21 mouse cellular contexts compared by ENCODE assay signal in the genomic region with DNA sequence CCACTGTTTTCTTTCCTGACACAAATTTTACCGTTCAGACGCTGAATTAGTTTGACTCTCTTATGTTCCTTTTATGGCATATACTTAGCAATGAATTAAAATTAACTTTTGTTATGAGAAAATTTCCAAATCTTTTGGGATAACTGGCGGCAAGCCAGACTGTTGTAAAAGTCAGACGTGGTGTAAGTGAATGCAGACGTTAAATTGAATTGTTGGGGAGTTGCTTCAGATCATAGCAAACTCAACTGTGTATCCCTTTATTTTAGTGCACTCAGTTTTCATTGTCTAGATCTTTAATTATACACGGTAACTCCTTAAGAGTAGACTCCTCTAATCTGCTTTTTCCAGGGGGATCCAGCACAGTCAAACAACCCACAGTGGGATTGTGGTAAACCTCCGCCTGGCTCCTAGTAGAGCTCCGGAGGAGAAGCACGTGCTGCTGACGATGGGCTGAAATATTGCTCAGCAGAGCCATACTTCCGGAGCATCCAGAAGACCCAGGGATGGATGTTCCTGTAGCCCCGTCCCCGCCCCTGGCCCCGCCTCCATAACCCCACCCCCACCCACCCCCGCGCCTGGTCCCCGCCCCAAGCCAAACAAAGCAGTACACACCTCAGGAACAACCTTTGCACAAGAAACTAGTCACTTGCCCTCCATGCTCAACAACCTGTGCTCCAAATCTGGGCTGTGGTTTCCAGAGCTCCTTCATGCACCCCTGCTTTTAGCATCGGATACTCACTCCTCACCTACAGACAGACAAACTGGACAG.
DNase-seq lines count a peak whose midpoint lies in the region; ATAC-seq lines count a peak whose summit lies in the region.
"Had no signal": no experiment of that assay in that cellular context is flagged by ENCODE, and none has a peak within 500 bp of the region (broad histone marks: within the 10 kb centered on the region; RNA-seq: fewer than 3 reads in every experiment).

No protein-coding gene starts in this region.

- no peak overlapping the region; the same call in 1 of the 2 replicates for H3K27ac ChIP-seq in embryonic facial prominence, embryonic 13.5 days
- H3K27ac ChIP-seq in embryonic facial prominence, embryonic 10.5 days (replicated peaks) = no peak overlapping the region
- no peak overlapping the region for H3K27ac ChIP-seq in limb, embryonic 13.5 days
- no peak overlapping the region for H3K27ac ChIP-seq in limb, embryonic 10.5 days
- no peak overlapping the region for H3K27ac ChIP-seq in brown adipose tissue, adult 24 weeks (replicated peaks; ENCODE audit: low read depth, low read length)
- H3K27ac ChIP-seq in neural tube, embryonic 15.5 days (replicated peaks) = no peak overlapping the region
- H3K27ac ChIP-seq in midbrain, embryonic 13.5 days = no peak overlapping the region
- H3K27ac ChIP-seq: hindbrain, embryonic 13.5 days; midbrain, embryonic 15.5 days had no signal

- 56% methylated on average over 18 of the region's 18 CpGs for WGBS in embryonic facial prominence, embryonic 13.5 days
- WGBS in embryonic facial prominence, embryonic 10.5 days = 85% methylated on average over 18 of the region's 18 CpGs
- 46% methylated on average over 15 of the region's 18 CpGs for WGBS in limb, embryonic 13.5 days
- WGBS in limb, embryonic 10.5 days = 83% methylated on average over 18 of the region's 18 CpGs
- 69% methylated on average over 18 of the region's 18 CpGs for WGBS in neural tube, embryonic 15.5 days
- 83% methylated on average over 18 of the region's 18 CpGs for WGBS in midbrain, embryonic 13.5 days

- no peak for DNase-seq in embryonic facial prominence, embryonic 10.5 days (ENCODE audit: low spot score)
- DNase-seq in limb, embryonic 10.5 days (ENCODE audit: low spot score) = no peak
- DNase-seq in embryo, embryonic 11 days = no peak
- DNase-seq: adrenal gland, adult 8-10 months; cerebellum, adult 11 months; cerebellum, postnatal 14 days; gastrocnemius, postnatal 10 days; heart, postnatal 14 days; lung, adult 18-20 months; right cerebral cortex, adult 18-20 months; spleen, adult 18-20 months; thymus, postnatal 25 days had no signal

- H3K4me1 ChIP-seq in embryonic facial prominence, embryonic 13.5 days = peaks cover 20% of the 10 kb centered on the region
- peaks cover 7% of the 10 kb centered on the region for H3K4me1 ChIP-seq in embryonic facial prominence, embryonic 10.5 days
- H3K4me1 ChIP-seq in limb, embryonic 13.5 days = peaks cover 23% of the 10 kb centered on the region
- H3K4me1 ChIP-seq in limb, embryonic 10.5 days = peaks cover 3% of the 10 kb centered on the region
- H3K4me1 ChIP-seq in brown adipose tissue, adult 24 weeks (ENCODE audit: control insufficient read depth, insufficient read depth, insufficient read length, low read length) = peaks cover 3% of the 10 kb centered on the region; the same call in 1 of the 2 replicates
- H3K4me1 ChIP-seq in neural tube, embryonic 15.5 days = peaks cover 11% of the 10 kb centered on the region
- H3K4me1 ChIP-seq in midbrain, embryonic 13.5 days (replicated peaks) = no peaks in the 10 kb centered on the region
- H3K4me1 ChIP-seq: midbrain, embryonic 15.5 days had no signal

- no peak overlapping the region for H3K4me3 ChIP-seq in embryonic facial prominence, embryonic 13.5 days
- no peak overlapping the region for H3K4me3 ChIP-seq in embryonic facial prominence, embryonic 10.5 days
- no peak overlapping the region for H3K4me3 ChIP-seq in limb, embryonic 13.5 days
- H3K4me3 ChIP-seq in limb, embryonic 10.5 days = no peak overlapping the region
- 0 out of 2 replicates have a peak overlapping the region, but pooled peaks have one; percentile 11 for H3K4me3 ChIP-seq in brown adipose tissue, adult 24 weeks (ENCODE audit: insufficient read depth, low read depth, low read length)
- no peak overlapping the region for H3K4me3 ChIP-seq in neural tube, embryonic 15.5 days (replicated peaks)
- no peak overlapping the region for H3K4me3 ChIP-seq in midbrain, embryonic 13.5 days (replicated peaks)
- H3K4me3 ChIP-seq: hindbrain, embryonic 13.5 days; midbrain, embryonic 15.5 days had no signal

- H3K27me3 ChIP-seq in embryonic facial prominence, embryonic 13.5 days = no peaks in the 10 kb centered on the region
- H3K27me3 ChIP-seq in embryonic facial prominence, embryonic 10.5 days (replicated peaks; ENCODE audit: low read depth, poor library complexity, severe bottlenecking) = no peaks in the 10 kb centered on the region
- no peaks in the 10 kb centered on the region for H3K27me3 ChIP-seq in limb, embryonic 13.5 days
- no peaks in the 10 kb centered on the region for H3K27me3 ChIP-seq in limb, embryonic 10.5 days (ENCODE audit: low read depth, poor library complexity, severe bottlenecking)
- H3K27me3 ChIP-seq in neural tube, embryonic 15.5 days (replicated peaks) = no peaks in the 10 kb centered on the region
- no peaks in the 10 kb centered on the region for H3K27me3 ChIP-seq in midbrain, embryonic 13.5 days
- H3K27me3 ChIP-seq: hindbrain, embryonic 13.5 days; midbrain, embryonic 15.5 days had no signal

- H3K9ac ChIP-seq in embryonic facial prominence, embryonic 13.5 days = no peak overlapping the region
- H3K9ac ChIP-seq in limb, embryonic 13.5 days = no peak overlapping the region
- H3K9ac ChIP-seq in neural tube, embryonic 15.5 days (replicated peaks) = no peak overlapping the region
- no peak overlapping the region for H3K9ac ChIP-seq in midbrain, embryonic 13.5 days (replicated peaks)
- H3K9ac ChIP-seq: hindbrain, embryonic 13.5 days; midbrain, embryonic 15.5 days had no signal

- H3K4me2 ChIP-seq in embryonic facial prominence, embryonic 13.5 days = 0 out of 2 replicates have a peak overlapping the region, but pooled peaks have one; percentile 1
- peak overlapping the region; percentile 30 for H3K4me2 ChIP-seq in limb, embryonic 13.5 days (replicated peaks)
- H3K4me2 ChIP-seq in neural tube, embryonic 15.5 days = no peak overlapping the region
- H3K4me2 ChIP-seq in midbrain, embryonic 13.5 days (replicated peaks) = no peak overlapping the region
- H3K4me2 ChIP-seq: heart, embryonic 11.5 days; hindbrain, embryonic 13.5 days; midbrain, embryonic 15.5 days had no signal

- H3K9me3 ChIP-seq in embryonic facial prominence, embryonic 13.5 days = 0 out of 2 replicates have a peak, but pooled peaks cover 4% of the 10 kb centered on the region
- peaks cover 5% of the 10 kb centered on the region; the same call in 1 of the 2 replicates for H3K9me3 ChIP-seq in embryonic facial prominence, embryonic 10.5 days
- no peaks in the 10 kb centered on the region for H3K9me3 ChIP-seq in limb, embryonic 13.5 days
- H3K9me3 ChIP-seq in limb, embryonic 10.5 days (replicated peaks) = peaks cover 2% of the 10 kb centered on the region; the same call in 1 of the 2 replicates
- H3K9me3 ChIP-seq in neural tube, embryonic 15.5 days (replicated peaks) = no peaks in the 10 kb centered on the region
- H3K9me3 ChIP-seq in midbrain, embryonic 13.5 days = 0 out of 2 replicates have a peak, but pooled peaks cover 3% of the 10 kb centered on the region
- H3K9me3 ChIP-seq: hindbrain, embryonic 13.5 days; midbrain, embryonic 15.5 days had no signal

- 0 out of 2 replicates have a peak, but pooled peaks cover 3% of the 10 kb centered on the region for H3K36me3 ChIP-seq in embryonic facial prominence, embryonic 13.5 days
- H3K36me3 ChIP-seq in embryonic facial prominence, embryonic 10.5 days (replicated peaks) = peaks cover 4% of the 10 kb centered on the region
- H3K36me3 ChIP-seq in limb, embryonic 13.5 days = 0 out of 2 replicates have a peak, but pooled peaks cover 3% of the 10 kb centered on the region
- H3K36me3 ChIP-seq in limb, embryonic 10.5 days = 0 out of 2 replicates have a peak, but pooled peaks cover 3% of the 10 kb centered on the region
- H3K36me3 ChIP-seq in neural tube, embryonic 15.5 days = no peaks in the 10 kb centered on the region
- no peaks in the 10 kb centered on the region; the same call in 1 of the 2 replicates for H3K36me3 ChIP-seq in midbrain, embryonic 13.5 days
- H3K36me3 ChIP-seq: G1E; hindbrain, embryonic 13.5 days; midbrain, embryonic 15.5 days had no signal

- ATAC-seq in embryonic facial prominence, embryonic 13.5 days (ENCODE audit: insufficient number of reproducible peaks, insufficient read depth, low FRiP score, low TSS enrichment, low read depth) = 0 out of 2 replicates have a peak, but pooled peaks have one; percentile 43
- ATAC-seq in limb, embryonic 13.5 days (ENCODE audit: low FRiP score, low read depth) = peak; percentile 44
- ATAC-seq in neural tube, embryonic 15.5 days (ENCODE audit: low FRiP score) = peak; percentile 28; the same call in 1 of the 2 replicates
- ATAC-seq in midbrain, embryonic 13.5 days = no peak
- ATAC-seq: midbrain, embryonic 15.5 days had no signal

Comparison
In these comparisons a context has a peak if more than half of its experiments do, and no peak if none do; other contexts are left out.
1. H3K4me2 ChIP-seq: peak in embryonic facial prominence, embryonic 13.5 days (single experiment) and limb, embryonic 13.5 days (single experiment); none in neural tube, embryonic 15.5 days (single experiment) and midbrain, embryonic 13.5 days (single experiment).